Mouse (Mus musculus): ENCODE results near the gene Tmem178.

Tmem178 gene

DNA sequence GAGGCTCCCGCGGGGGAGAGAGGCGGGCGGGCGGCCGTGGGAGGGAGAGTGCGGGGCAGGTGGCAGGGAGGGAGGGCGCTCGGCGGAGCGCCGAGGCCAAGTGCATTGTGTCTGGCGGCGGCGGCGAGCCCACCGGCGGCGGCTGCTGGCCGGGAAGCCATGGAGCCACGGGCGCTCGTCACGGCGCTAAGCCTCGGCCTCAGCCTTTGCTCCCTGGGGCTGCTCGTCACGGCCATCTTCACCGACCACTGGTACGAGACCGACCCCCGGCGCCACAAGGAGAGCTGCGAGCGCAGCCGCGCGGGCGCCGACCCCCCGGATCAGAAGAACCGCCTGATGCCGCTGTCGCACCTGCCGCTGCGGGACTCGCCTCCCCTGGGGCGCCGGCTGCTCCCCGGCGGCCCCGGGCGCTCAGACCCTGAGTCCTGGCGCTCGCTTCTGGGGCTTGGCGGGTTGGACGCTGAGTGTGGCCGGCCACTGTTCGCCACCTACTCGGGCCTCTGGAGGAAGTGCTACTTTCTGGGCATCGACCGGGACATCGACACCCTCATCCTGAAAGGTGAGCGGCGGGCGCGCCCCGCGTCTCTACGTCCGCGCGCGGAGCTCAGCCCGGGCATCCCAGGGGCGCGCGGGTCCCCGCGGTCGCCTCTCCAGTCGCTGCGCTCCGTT is at the start of gene Tmem178:
Tmem178 (plus strand) TSS at position 103 of the 669 bp plus-strand sequence.
- peaks cover 6% of the 10 kb centered on the region for H3K4me1 ChIP-seq (replicated peaks; ENCODE audit: low read depth, low read length)
- H3K27me3 ChIP-seq (ENCODE audit: insufficient read depth, low read length): peaks cover 69% of the 10 kb centered on the region
- no peaks in the 10 kb centered on the region for H3K36me3 ChIP-seq (ENCODE audit: insufficient read depth, low read length)
- TF ChIP-seq CTCF (conservative IDR thresholded peaks at IDR 0.05; ENCODE audit: low read length): no peak
- TF ChIP-seq POU5F1 (IDR thresholded peaks at IDR 0.05; ENCODE audit: borderline replicate concordance, low read length): no peak
- peak within 1 kb of the TSS; percentile 89 for H3K4me3 ChIP-seq (replicated peaks; ENCODE audit: low read length)
- H3K9me3 ChIP-seq (ENCODE audit: low read length): no peaks in the 10 kb centered on the region

GRCm38 (mm10) chr17:80896481-80896880 is 48.0 kb upstream of the Tmem178 start:
- H3K9me3 ChIP-seq (ENCODE audit: low read length): no peaks in the 10 kb centered on the region
- no peak overlapping the region for H3K4me3 ChIP-seq (replicated peaks; ENCODE audit: low read length)
- TF ChIP-seq CTCF (conservative IDR thresholded peaks at IDR 0.05; ENCODE audit: low read length): no peak
- no peak for TF ChIP-seq POU5F1 (IDR thresholded peaks at IDR 0.05; ENCODE audit: borderline replicate concordance, low read length)
- TF ChIP-seq NANOG (IDR thresholded peaks at IDR 0.05; ENCODE audit: borderline replicate concordance, low read length): no peak
- no peaks in the 10 kb centered on the region for H3K36me3 ChIP-seq (ENCODE audit: insufficient read depth, low read length)
- H3K4me1 ChIP-seq (replicated peaks; ENCODE audit: low read depth, low read length): peaks cover 6% of the 10 kb centered on the region
- no peaks in the 10 kb centered on the region for H3K27me3 ChIP-seq (ENCODE audit: insufficient read depth, low read length)

GRCm38 (mm10) chr17:80897709-80898440 is 46.6 kb upstream of the Tmem178 start:
- H3K27me3 ChIP-seq (ENCODE audit: insufficient read depth, low read length): no peaks in the 10 kb centered on the region
- TF ChIP-seq CTCF (conservative IDR thresholded peaks at IDR 0.05; ENCODE audit: low read length) (no peak), NANOG (IDR thresholded peaks at IDR 0.05; ENCODE audit: borderline replicate concordance, low read length) (no peak), POU5F1 (IDR thresholded peaks at IDR 0.05; ENCODE audit: borderline replicate concordance, low read length) (no peak)
- no peaks in the 10 kb centered on the region for H3K9me3 ChIP-seq (ENCODE audit: low read length)
- no peak overlapping the region for H3K4me3 ChIP-seq (replicated peaks; ENCODE audit: low read length)
- no peaks in the 10 kb centered on the region for H3K4me1 ChIP-seq (replicated peaks; ENCODE audit: low read depth, low read length)
- H3K36me3 ChIP-seq (ENCODE audit: insufficient read depth, low read length): no peaks in the 10 kb centered on the region

GRCm38 (mm10) chr17:80899513-80900199 is 44.8 kb upstream of the Tmem178 start:
- Histone ChIP-seq H3K4me1 (replicated peaks; ENCODE audit: low read depth, low read length) (0 out of 2 replicates have a peak, but pooled peaks cover 3% of the 10 kb centered on the region), H3K27me3 (ENCODE audit: insufficient read depth, low read length) (no peaks in the 10 kb centered on the region), H3K4me3 (replicated peaks; ENCODE audit: low read length) (no peak overlapping the region), H3K9me3 (ENCODE audit: low read length) (no peaks in the 10 kb centered on the region), H3K36me3 (ENCODE audit: insufficient read depth, low read length) (no peaks in the 10 kb centered on the region)
- no peak for TF ChIP-seq POU5F1 (IDR thresholded peaks at IDR 0.05; ENCODE audit: borderline replicate concordance, low read length)
- no peak for TF ChIP-seq CTCF (conservative IDR thresholded peaks at IDR 0.05; ENCODE audit: low read length)
- TF ChIP-seq NANOG (IDR thresholded peaks at IDR 0.05; ENCODE audit: borderline replicate concordance, low read length): no peak

DNA sequence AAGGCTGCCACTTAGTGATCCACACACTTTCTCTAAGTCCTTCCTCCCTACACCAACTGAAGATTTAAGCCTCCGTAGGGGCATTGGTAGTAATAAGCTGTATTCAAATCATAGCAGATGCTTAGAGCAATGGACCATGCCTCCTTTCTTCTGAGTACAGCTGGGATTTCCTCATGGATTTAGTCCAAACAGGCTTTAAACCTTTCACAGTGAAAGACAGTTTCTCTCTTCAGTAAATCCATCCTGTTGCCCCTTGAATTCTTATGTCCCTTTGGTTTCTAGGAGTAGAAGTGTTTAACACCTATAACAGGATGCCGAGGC is 44.3 kb upstream of the Tmem178 start:
- Histone ChIP-seq H3K4me1 (replicated peaks; ENCODE audit: low read depth, low read length) (0 out of 2 replicates have a peak, but pooled peaks cover 3% of the 10 kb centered on the region), H3K4me3 (replicated peaks; ENCODE audit: low read length) (no peak overlapping the region), H3K27me3 (ENCODE audit: insufficient read depth, low read length) (no peaks in the 10 kb centered on the region), H3K9me3 (ENCODE audit: low read length) (no peaks in the 10 kb centered on the region), H3K36me3 (ENCODE audit: insufficient read depth, low read length) (no peaks in the 10 kb centered on the region)
- TF ChIP-seq NANOG (IDR thresholded peaks at IDR 0.05; ENCODE audit: borderline replicate concordance, low read length) (no peak), CTCF (conservative IDR thresholded peaks at IDR 0.05; ENCODE audit: low read length) (no peak), POU5F1 (IDR thresholded peaks at IDR 0.05; ENCODE audit: borderline replicate concordance, low read length) (no peak)

GRCm38 (mm10) chr17:80901885-80902284 is 42.5 kb upstream of the Tmem178 start:
- no peaks in the 10 kb centered on the region for H3K36me3 ChIP-seq (ENCODE audit: insufficient read depth, low read length)
- H3K9me3 ChIP-seq (ENCODE audit: low read length): no peaks in the 10 kb centered on the region
- no peaks in the 10 kb centered on the region for H3K27me3 ChIP-seq (ENCODE audit: insufficient read depth, low read length)
- no peak for TF ChIP-seq NANOG (IDR thresholded peaks at IDR 0.05; ENCODE audit: borderline replicate concordance, low read length)
- TF ChIP-seq POU5F1 (IDR thresholded peaks at IDR 0.05; ENCODE audit: borderline replicate concordance, low read length): no peak
- no peak for TF ChIP-seq CTCF (conservative IDR thresholded peaks at IDR 0.05; ENCODE audit: low read length)
- H3K4me3 ChIP-seq (replicated peaks; ENCODE audit: low read length): no peak overlapping the region
- H3K4me1 ChIP-seq (replicated peaks; ENCODE audit: low read depth, low read length): 0 out of 2 replicates have a peak, but pooled peaks cover 3% of the 10 kb centered on the region

DNA sequence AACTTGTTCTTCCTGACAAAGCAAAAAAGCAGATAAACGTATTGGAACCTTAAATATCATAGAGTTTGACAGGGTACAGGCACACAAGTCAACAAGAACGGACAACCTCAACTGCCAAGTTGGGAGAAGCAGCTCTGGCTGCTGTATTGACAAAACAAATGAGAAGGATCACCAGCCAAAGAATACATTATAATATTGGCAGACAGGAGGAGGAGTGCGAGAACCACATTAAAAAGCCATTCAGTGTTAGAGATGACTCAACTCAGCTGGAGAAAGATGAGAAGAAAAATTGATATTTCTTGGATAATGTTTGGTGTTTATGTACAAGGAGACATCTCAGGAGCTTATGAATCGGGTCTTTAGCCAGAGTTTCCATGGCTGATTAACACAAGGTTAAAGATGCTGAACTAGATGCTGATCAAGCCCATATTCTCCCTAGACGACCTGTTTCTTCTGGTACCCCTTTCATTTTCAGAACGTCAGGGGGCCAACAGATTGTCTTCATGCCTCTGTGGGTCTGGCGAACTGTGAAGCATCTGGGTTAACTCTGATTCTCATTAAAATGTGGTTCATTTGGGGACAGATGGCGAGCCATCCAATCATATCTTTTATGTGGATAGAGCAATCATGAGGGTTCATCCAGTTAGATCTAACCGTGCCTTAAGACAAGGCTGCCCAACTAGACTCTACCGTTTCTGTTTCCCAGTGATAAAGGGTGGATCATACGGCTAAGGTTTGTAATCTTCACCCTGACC is 41.1 kb upstream of the Tmem178 start:
- TF ChIP-seq POU5F1 (IDR thresholded peaks at IDR 0.05; ENCODE audit: borderline replicate concordance, low read length) (no peak), CTCF (conservative IDR thresholded peaks at IDR 0.05; ENCODE audit: low read length) (no peak), NANOG (IDR thresholded peaks at IDR 0.05; ENCODE audit: borderline replicate concordance, low read length) (no peak)
- Histone ChIP-seq H3K4me3 (replicated peaks; ENCODE audit: low read length) (no peak overlapping the region), H3K27me3 (ENCODE audit: insufficient read depth, low read length) (no peaks in the 10 kb centered on the region), H3K9me3 (ENCODE audit: low read length) (no peaks in the 10 kb centered on the region), H3K4me1 (replicated peaks; ENCODE audit: low read depth, low read length) (0 out of 2 replicates have a peak, but pooled peaks cover 3% of the 10 kb centered on the region), H3K36me3 (ENCODE audit: insufficient read depth, low read length) (no peaks in the 10 kb centered on the region)

DNA sequence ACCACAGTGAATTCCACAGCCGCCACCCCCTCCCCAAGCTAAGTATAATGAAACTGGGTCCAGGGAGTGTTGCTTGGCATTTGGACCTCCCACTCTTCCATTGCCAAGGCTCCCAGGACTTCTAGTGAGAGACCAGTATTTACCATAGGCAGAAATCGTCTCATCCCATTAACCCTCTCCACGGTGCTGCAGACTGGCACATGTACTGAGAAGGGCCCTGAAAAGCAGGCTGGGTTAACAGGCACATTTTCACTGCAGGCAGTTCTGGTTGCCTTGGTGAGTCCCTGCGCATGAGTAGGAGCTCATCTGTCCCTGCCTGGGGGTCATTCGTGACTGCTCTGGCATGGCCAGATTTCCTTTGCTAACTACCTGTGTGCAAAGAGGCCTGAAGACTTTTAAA is 40.4 kb upstream of the Tmem178 start:
- TF ChIP-seq NANOG (IDR thresholded peaks at IDR 0.05; ENCODE audit: borderline replicate concordance, low read length) (no peak), POU5F1 (IDR thresholded peaks at IDR 0.05; ENCODE audit: borderline replicate concordance, low read length) (no peak), CTCF (conservative IDR thresholded peaks at IDR 0.05; ENCODE audit: low read length) (no peak)
- 0 out of 2 replicates have a peak, but pooled peaks cover 3% of the 10 kb centered on the region for H3K4me1 ChIP-seq (replicated peaks; ENCODE audit: low read depth, low read length)
- H3K4me3 ChIP-seq (replicated peaks; ENCODE audit: low read length): no peak overlapping the region
- peaks cover 7% of the 10 kb centered on the region for H3K9me3 ChIP-seq (ENCODE audit: low read length)
- H3K27me3 ChIP-seq (ENCODE audit: insufficient read depth, low read length): no peaks in the 10 kb centered on the region
- H3K36me3 ChIP-seq (ENCODE audit: insufficient read depth, low read length): no peaks in the 10 kb centered on the region
